Mouse (Mus musculus) large intestine, adult 2 months (tissue): ENCODE measurements around the gene Olfr531. TPM values are rescaled to one million over a fixed set of nuclear protein-coding genes. Genes with fewer than 3 reads are reported as not detected.

Experiments used
- DNase-seq: peaks from one replicate; pipeline ENCODE4 v3.0.0-alpha.2; 2012; ENCODE audit warnings: low read depth, low spot score
- WGBS: fragments of 180-500 bp; shearing (Covaris S2); methylation state at CpG from one replicate; pipeline ENCODE4 v1.1.7; 2018; 5-methylcytosine and 5-hydroxymethylcytosine counted together
- polyA plus RNA-seq: library from polyadenylated mRNA; depleted of rRNA; stranded (reverse); fragments of >200 nt; gene quantifications from 2 replicates; pipeline ENCODE4 v1.2.3, GENCODE M21; 2012; rRNA removed

The Olfr531 gene
- not detected in 2 replicates for polyA plus RNA-seq

GRCm38 (mm10) chr7:140402818-140403217, at the start of gene Olfr531:
Olfr531 (minus strand) TSS chr7:140402918.
- 76% methylated on average over 1 of the region's 1 CpGs for WGBS
- DNase-seq = no peak

GRCm38 (mm10) chr7:140443141-140443540, 40.4 kb upstream of the Olfr531 start:
- WGBS = 84% methylated on average over 1 of the region's 1 CpGs
- no peak for DNase-seq

GRCm38 (mm10) chr7:140421539-140421938, 18.8 kb upstream of the Olfr531 start, which contains the start of gene Olfr532:
Olfr532 (minus strand) TSS chr7:140421639.
- WGBS = 84% methylated on average over 1 of the region's 1 CpGs
- no peak for DNase-seq

GRCm38 (mm10) chr7:140376911-140377310, 25.8 kb downstream of the Olfr531 start:
- WGBS = 91% methylated on average over 2 of the region's 2 CpGs
- DNase-seq = no peak

- DNase-seq = no peak
- 16% methylated on average over 1 of the region's 1 CpGs for WGBS
Observed at GRCm38 (mm10) chr7:140376231-140376630, 26.5 kb downstream of the Olfr531 start, which contains the start of gene Olfr530. Olfr530 (minus strand) TSS chr7:140376331.

- WGBS = 70% methylated on average over 4 of the region's 4 CpGs
- DNase-seq = no peak
Observed at GRCm38 (mm10) chr7:140374300-140374699, 28.4 kb downstream of the Olfr531 start.

GRCm38 (mm10) chr7:140361571-140361970, 41.1 kb downstream of the Olfr531 start, which contains the start of gene Olfr60:
Olfr60 (minus strand) TSS chr7:140361671.
- DNase-seq = no peak
- WGBS = 56% methylated on average over 3 of the region's 3 CpGs

Other genes with a start within 250 kb of the Olfr531 start
- gene Sprn, start 248.0 kb downstream of the Olfr531 start, polyA plus RNA-seq = 0.37 and 0.59 TPM in 2 replicates
- not detected in 2 replicates for gene Olfr522, start 238.2 kb downstream of the Olfr531 start, polyA plus RNA-seq
- not detected in 2 replicates for gene Olfr523, start 229.7 kb downstream of the Olfr531 start, polyA plus RNA-seq
- 0.06 and 0.07 TPM in 2 replicates for gene Olfr524, start 197.0 kb downstream of the Olfr531 start, polyA plus RNA-seq
- 0.43 and 0.78 TPM in 2 replicates for gene Cd163l1, start 184.7 kb downstream of the Olfr531 start, polyA plus RNA-seq
- 0.51 and 0.71 TPM in 2 replicates for gene 5830411N06Rik, start 155.6 kb downstream of the Olfr531 start, polyA plus RNA-seq
- not detected in 2 replicates for gene Olfr525, start 82.1 kb downstream of the Olfr531 start, polyA plus RNA-seq
- gene Olfr527, start 68.9 kb downstream of the Olfr531 start, polyA plus RNA-seq = not detected in 2 replicates
- gene Olfr60, start 41.2 kb downstream of the Olfr531 start, polyA plus RNA-seq = 0.57 and 0.93 TPM in 2 replicates
- gene Olfr530, start 26.6 kb downstream of the Olfr531 start, polyA plus RNA-seq = 0.10 TPM in 1 of 2 replicates, not detected in the other
- gene Olfr532, start 18.7 kb upstream of the Olfr531 start, polyA plus RNA-seq = not detected in 2 replicates
- gene Olfr533, start 60.5 kb upstream of the Olfr531 start, polyA plus RNA-seq = not detected in 2 replicates
- not detected in 2 replicates for gene Olfr535, start 81.3 kb upstream of the Olfr531 start, polyA plus RNA-seq
- not detected in 2 replicates for gene Olfr536, start 104.5 kb upstream of the Olfr531 start, polyA plus RNA-seq
- not detected in 2 replicates for gene Olfr538, start 165.0 kb upstream of the Olfr531 start, polyA plus RNA-seq
- not detected in 2 replicates for gene Olfr46, start 198.4 kb upstream of the Olfr531 start, polyA plus RNA-seq
- not detected in 2 replicates for gene Olfr61, start 226.1 kb upstream of the Olfr531 start, polyA plus RNA-seq
- gene Olfr53, start 243.5 kb upstream of the Olfr531 start, polyA plus RNA-seq = not detected in 2 replicates